Mouse (Mus musculus): ENCODE data around the gene Aplf. TPM values are rescaled to one million over a fixed set of nuclear protein-coding genes. Genes with fewer than 3 reads are reported as not detected.
"Not testable (repeated sequence)": the region's sequence is repeated elsewhere in the genome, so short reads cannot be mapped to it uniquely, and the experiment has no call there.

The Aplf gene
- total RNA-seq, 2 experiments from 2014 or later, result 9.1 to 10.2 TPM

DNA sequence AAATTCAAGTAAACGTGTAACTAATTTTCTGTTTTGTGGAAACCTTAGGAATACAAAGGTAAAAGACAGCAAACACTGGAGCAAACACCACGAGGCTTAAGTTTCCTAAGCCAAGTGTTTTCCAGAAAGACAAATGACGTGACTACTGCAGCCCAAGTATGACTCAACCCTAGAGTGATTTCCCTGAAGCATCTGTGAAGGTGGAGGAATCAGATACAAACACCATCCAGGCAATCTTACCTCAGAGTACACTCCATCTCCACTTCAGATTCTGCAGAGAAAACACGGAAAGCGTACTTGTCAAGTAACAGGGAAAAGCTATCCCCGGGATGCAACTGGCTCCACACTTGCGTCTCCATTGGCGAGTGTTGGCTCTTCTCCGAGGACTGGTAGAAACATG is 8.5 kb downstream of the Aplf start:
- TF ChIP-seq CTCF (IDR thresholded peaks at IDR 0.05), result no peak
- H3K4me3 ChIP-seq, result no peak overlapping the region
- intact Hi-C loops (cut with DNase I), result loop anchor here (5.0 kb wide), 1 partner anchor 46 kb away; no protein-coding TSS in a partner anchor

DNA sequence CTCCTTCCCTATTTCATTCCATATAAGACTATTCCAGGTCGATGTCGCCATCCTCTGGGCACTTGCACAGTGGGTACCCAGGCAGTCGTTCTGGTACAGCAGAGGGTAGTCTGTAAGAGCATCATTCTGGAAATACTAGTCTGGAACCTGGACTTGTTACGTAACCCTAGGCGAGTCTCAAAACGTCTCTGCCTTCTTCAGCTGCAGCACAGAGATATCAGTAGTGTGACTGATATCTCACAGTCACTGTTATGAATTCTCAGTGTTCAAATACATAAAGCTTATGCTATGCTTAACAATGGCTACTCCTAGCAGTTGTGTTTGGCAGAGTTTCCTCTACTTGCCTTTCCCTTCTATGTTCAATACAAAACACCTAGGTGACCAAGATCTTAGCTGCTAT is 9.8 kb downstream of the Aplf start:
- no peak overlapping the region for H3K4me3 ChIP-seq
- intact Hi-C loops (cut with DNase I), result loop anchor here (5.0 kb wide), 1 partner anchor 45 kb away; no protein-coding TSS in a partner anchor
- DNase-seq (ENCODE audit: extremely low spot score in 1 of 2, low spot score in 2 of 2), result no peak
- H3K27ac ChIP-seq, result no peak overlapping the region
- no peak for TF ChIP-seq CTCF (IDR thresholded peaks at IDR 0.05)

More for the DNA sequence above, 8.5 kb downstream of the Aplf start:
- H3K27ac ChIP-seq, result no peak overlapping the region
- no peak for DNase-seq (ENCODE audit: extremely low spot score in 1 of 2, low spot score in 2 of 2)

DNA sequence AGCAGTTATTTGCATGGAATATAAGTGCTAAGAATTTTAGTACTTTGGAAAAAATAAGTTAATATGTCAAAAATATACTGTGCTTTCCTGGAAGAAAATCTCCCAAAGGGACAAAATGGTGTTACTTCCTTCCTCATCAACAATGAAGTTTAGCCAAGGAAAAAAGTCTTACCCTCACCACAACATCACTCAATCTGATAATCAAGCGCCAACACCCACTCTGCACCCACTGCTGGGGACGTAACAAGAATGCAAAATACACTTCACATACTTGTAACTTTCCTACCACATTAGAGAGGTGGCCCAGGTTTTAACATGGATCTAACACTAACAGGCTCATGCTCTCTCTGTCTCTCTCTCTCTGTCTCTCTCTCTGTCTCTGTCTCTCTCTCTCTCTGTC is 10.3 kb downstream of the Aplf start:
- H3K4me3 ChIP-seq, result no peak overlapping the region
- no peak for TF ChIP-seq CTCF (IDR thresholded peaks at IDR 0.05)

DNA sequence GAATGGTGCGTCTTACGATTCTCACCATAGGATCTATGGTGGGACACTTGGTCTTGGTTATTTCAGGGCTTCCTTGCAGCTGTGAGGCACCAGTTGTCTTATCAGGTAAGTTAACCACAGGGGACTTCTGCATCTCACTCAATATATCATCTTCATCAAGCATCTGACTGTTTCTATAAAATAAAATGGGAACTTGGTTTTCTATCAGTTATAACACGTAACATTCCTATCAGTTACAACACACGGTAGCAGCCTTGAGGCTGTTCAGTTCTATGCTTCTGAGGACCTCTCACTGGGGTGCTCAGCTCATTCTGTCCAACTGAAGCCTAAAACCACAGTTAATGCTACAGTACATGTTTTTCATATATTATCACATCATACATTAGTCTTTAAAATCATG is 13.2 kb downstream of the Aplf start:
- no peak for DNase-seq (ENCODE audit: extremely low spot score in 1 of 2, low spot score in 2 of 2)
- intact Hi-C loops (cut with DNase I), result no loop called here
- Histone ChIP-seq H3K4me3 (no peak overlapping the region), H3K27ac (no peak overlapping the region)
- TF ChIP-seq CTCF (IDR thresholded peaks at IDR 0.05), result no peak

More for the DNA sequence above, 10.3 kb downstream of the Aplf start:
- H3K27ac ChIP-seq, result no peak overlapping the region
- DNase-seq (ENCODE audit: extremely low spot score in 1 of 2, low spot score in 2 of 2), result no peak
- intact Hi-C loops (cut with DNase I), result loop anchor here (5.0 kb wide), 1 partner anchor 44 kb away; no protein-coding TSS in a partner anchor

DNA sequence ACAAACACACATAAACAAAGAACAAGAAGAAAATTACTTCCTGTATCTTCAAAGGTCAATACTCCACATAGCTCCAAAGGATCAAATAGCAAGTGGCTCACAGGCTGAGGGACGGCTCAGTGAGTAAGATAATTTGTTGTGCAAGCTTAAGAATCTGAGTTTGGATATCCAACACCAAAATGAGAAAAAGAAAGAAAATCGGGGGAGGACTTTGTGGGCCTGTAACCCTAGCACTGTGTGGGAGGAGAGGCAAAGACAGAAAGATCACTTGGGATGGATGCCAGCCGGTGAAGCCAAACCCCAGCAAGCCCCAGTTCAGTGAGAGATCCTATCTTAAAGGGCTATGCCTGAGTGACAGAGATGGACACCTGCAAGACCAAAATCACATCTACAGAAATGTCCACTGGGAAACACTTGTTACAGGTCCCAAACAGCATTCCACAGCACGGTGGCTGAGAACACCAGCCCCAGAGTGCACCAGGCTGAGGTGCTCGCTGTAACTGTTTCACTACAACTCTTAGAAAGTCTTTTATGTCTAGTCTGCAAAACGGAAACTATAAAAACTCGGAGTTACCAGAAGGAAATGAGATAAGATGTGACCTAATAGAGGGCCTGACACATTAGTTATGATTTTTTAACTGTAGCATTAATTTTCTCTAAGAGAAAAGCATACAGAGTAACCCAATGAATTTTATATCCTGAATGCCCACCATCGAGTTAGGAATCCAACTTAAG is 17.9 kb downstream of the Aplf start:
- no peak for TF ChIP-seq CTCF (IDR thresholded peaks at IDR 0.05)
- Histone ChIP-seq H3K27ac (no peak overlapping the region), H3K4me3 (no peak overlapping the region)
- DNase-seq (ENCODE audit: extremely low spot score in 1 of 2, low spot score in 2 of 2), result no peak
- intact Hi-C loops (cut with DNase I), result no loop called here

DNA sequence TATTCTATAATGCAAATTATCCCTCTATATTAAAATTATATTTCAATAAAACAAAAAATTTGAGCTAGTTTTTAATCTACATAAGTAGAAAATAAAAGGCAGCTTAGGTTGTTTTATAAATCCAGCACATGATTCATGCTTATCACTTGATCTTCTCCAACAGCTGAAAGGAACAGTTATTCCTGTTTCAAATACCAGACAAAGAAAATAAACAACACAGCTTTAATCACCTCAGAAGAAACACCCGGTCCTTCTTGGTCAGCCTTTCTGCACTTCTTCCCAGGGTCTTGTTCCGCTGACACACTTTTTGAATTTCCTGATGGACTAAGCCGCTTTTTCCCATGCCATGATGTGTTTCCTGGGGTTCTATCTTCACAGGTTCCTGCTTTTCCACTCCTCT is 18.5 kb downstream of the Aplf start:
- DNase-seq (ENCODE audit: extremely low spot score in 1 of 2, low spot score in 2 of 2), result no peak
- H3K27ac ChIP-seq, result no peak overlapping the region
- intact Hi-C loops (cut with DNase I), result no loop called here
- no peak overlapping the region for H3K4me3 ChIP-seq
- no peak for TF ChIP-seq CTCF (IDR thresholded peaks at IDR 0.05)

DNA sequence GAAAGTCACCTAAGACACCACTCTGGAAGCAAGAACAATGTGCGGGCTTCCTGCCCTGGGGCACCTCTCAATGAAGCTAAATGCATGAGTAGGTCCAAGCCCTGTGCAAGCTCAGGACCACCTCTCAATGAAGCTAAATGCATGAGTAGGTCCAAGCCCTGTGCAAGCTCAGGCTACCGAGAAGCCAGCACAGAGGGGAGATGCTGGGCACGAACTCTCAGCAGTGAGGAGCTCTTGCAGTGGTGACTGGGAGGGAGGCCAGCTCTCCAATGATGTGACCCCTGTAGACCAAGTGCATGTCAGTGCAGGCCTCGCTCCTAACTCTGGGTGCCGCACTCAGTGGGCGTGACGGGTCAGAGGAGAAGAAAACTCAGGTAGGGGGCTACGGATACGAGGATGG is 19.3 kb downstream of the Aplf start:
- intact Hi-C loops (cut with DNase I), result no loop called here
- DNase-seq (ENCODE audit: extremely low spot score in 1 of 2, low spot score in 2 of 2), result no peak
- TF ChIP-seq CTCF (IDR thresholded peaks at IDR 0.05), result no peak
- H3K4me3 ChIP-seq, result no peak overlapping the region
- no peak overlapping the region for H3K27ac ChIP-seq

DNA sequence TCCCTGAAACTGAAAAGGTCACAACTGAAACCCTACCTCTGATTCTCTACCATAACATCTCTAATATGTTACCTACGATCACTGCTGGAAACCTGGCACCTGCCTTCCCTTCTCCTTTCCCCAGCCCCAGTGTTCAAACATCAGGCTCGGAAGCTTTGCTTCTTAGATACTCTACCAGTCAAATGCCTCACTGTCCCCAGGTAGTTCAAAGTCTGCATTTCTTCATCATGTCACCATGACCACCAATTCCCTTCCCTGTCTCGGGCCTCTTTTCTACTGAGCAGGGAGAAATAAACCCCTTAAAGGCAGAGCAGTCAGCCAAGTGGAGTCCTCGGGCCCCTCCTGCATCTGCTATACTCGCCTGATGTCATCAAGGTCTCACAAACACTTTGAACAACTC is 20.2 kb downstream of the Aplf start:
- H3K27ac ChIP-seq, result no peak overlapping the region
- no peak overlapping the region for H3K4me3 ChIP-seq
- DNase-seq (ENCODE audit: extremely low spot score in 1 of 2, low spot score in 2 of 2), result no peak
- TF ChIP-seq CTCF (IDR thresholded peaks at IDR 0.05), result no peak
- intact Hi-C loops (cut with DNase I), result no loop called here

DNA sequence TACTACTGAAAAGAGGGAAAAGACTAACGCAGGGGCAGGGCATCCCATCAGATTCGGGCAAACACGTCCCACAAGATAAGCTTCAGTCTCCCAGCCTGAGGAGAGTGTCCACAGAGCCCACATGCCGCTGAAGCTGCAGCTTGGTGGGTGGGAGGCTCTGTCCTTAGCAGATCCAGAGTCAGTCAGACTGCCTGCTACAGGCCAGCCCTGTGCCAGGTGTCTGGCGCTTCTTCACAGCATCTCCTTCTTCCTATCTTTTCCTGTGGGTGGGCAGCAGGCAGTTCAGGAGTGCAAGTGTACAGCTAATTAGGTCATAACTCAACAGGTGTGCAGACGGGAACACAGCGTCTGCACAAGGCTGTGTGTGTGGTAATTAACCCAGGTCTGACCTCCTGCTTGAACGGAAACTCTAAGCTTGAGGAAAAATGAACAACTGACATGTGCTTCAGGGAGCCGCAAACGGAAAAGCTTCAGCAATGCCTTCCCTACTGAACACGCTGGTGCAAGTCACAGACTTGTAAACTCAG is 33.8 kb downstream of the Aplf start:
- no peak for DNase-seq (ENCODE audit: extremely low spot score in 1 of 2, low spot score in 2 of 2)
- H3K27ac ChIP-seq, result no peak overlapping the region

DNA sequence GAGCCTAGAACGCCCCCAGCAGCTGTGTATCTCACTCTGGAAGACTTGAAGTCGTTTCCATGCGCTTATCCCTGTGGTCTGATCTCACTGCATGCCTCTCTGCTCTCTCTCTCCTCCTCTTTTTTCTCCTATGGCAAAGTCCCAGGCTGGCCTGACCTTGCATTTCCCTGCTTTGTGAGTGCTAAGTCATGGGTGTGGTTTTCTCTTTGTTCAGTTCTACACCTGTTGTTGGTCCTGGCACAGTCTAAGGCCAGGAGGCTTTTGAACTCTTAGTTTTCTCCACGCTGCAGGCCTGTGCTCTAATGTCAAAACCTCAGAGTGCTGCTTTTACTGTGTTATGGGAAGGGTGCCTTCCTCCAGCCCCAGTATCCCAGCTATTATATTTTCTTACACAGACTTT is 39.8 kb downstream of the Aplf start:
- DNase-seq (ENCODE audit: extremely low spot score in 1 of 2, low spot score in 2 of 2), result no peak
- Histone ChIP-seq H3K27ac (no peak overlapping the region), H3K4me3 (no peak overlapping the region)
- intact Hi-C loops (cut with DNase I), result no loop called here
- no peak for TF ChIP-seq CTCF (IDR thresholded peaks at IDR 0.05)

More for the DNA sequence above, 33.8 kb downstream of the Aplf start:
- TF ChIP-seq CTCF (IDR thresholded peaks at IDR 0.05), result no peak
- intact Hi-C loops (cut with DNase I), result no loop called here
- no peak overlapping the region for H3K4me3 ChIP-seq

DNA sequence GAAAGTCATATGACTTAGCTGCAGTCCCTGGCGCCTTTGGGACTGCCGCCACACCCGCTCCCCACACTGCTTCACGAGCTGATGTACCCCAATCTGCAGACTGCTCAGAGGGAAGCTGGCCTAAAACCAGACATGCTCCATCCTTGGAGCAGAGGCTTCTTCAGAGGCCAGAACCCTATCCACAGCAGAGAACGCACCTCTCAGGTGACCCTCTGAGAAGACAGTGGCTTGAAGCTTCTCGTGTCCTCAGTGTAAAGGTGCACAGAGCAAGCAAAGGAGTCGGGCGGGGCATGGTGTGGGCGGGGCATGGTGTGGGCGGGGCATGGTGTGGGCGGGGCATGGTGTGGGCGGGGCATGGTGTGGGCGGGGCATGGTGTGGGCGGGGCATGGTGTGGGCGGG is 43.1 kb downstream of the Aplf start:
- H3K27ac ChIP-seq; intact Hi-C loops (cut with DNase I); DNase-seq (ENCODE audit: extremely low spot score in 1 of 2, low spot score in 2 of 2); H3K4me3 ChIP-seq: not testable (repeated sequence)

DNA sequence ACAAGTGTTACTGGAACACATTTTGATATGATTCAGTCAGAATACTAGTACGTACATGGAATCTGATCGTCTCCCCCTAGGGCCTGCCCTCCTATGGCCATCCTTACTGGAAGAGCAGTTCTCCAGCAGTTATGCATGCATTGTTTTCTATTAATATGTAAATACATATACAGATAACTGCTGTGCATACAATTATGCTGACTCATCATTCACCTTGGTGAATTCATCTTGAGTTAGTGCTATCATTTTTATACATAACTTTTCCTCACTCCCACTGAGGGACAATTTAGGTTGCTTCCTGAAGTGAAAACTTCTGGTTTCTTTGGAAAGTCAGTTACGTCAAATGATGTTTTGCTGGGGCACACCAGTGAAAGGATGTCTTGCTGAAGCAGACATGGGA is 48.8 kb downstream of the Aplf start:
- no peak for TF ChIP-seq CTCF (IDR thresholded peaks at IDR 0.05)
- Histone ChIP-seq H3K4me3 (no peak overlapping the region), H3K27ac (no peak overlapping the region)
- intact Hi-C loops (cut with DNase I), result no loop called here
- DNase-seq (ENCODE audit: extremely low spot score in 1 of 2, low spot score in 2 of 2), result no peak

DNA sequence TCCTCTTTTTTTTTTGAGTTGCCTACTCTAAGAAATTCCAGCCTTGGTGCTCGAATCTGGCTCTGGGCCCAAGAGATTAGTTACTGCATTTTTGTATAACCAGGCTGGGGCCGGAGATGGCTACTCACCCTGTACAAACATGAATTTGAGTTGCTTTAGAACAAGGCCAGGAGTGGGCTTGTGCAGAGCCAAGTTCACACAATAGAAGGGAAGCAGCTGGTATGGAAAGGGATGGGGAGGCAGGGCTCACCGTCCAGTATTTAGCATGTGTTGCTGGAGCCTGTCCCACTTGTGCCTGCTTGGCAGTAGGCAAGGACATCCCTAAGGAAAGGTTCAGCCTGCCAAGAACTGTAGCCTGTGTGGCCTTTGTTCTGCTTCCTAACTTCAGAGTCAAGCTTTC is 50.7 kb downstream of the Aplf start:
- Histone ChIP-seq H3K4me3 (no peak overlapping the region), H3K27ac (no peak overlapping the region)
- no peak for TF ChIP-seq CTCF (IDR thresholded peaks at IDR 0.05)
- no peak for DNase-seq (ENCODE audit: extremely low spot score in 1 of 2, low spot score in 2 of 2)
- intact Hi-C loops (cut with DNase I), result no loop called here
